Mouse (Mus musculus) c-Kit-positive CD71-positive TER-119-positive erythroid progenitor cells, embryonic 14.5 days (primary cell): ENCODE measurements at regions not wholly inside any gene's neighbourhood (a gene's known extent, or its start where the extent isn't known, plus 50 kb on each side); places are given as distances from the start of the nearest gene placed in this dataset.
"Not testable (repeated sequence)": the region's sequence is repeated elsewhere in the genome, so short reads cannot be mapped to it uniquely, and the experiment has no call there.

ENCODE experiments used
- DNase-seq: peaks from one replicate; pipeline ENCODE4 v3.0.0-alpha.2; 2013; ENCODE audit warnings: low spot score

- DNase-seq, result no peak
Measured at GRCm38 (mm10) chr13:3341416-3341815, 196.4 kb upstream of the Gdi2 start.

GRCm38 (mm10) chr13:3343611-3344010 lies 194.3 kb upstream of the Gdi2 start:
- no peak for DNase-seq

DNA sequence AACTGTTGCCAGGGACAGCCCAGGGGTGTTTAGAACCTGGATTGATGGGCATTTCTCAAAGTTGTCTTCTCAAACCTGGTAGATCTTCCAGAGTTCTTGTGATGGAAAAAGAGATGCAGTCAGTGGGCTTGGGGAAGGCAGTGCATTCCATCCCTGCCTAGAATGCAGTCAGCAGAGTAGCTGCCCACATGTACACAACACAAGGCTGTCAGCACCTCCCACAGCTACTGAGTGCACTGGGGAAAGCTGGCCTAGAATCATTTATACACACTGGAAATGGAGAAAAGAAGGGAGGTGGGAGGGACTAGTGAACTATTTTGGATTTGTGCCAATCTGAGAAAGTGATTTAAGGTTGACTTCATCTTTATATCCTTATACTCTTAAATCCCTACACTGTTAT lies 183.0 kb upstream of the Gdi2 start:
- DNase-seq, result not testable (repeated sequence)

- no peak for DNase-seq
Measured at GRCm38 (mm10) chr13:3358079-3358608, 179.7 kb upstream of the Gdi2 start.

- no peak for DNase-seq
Measured at GRCm38 (mm10) chr13:3358996-3359750, 178.7 kb upstream of the Gdi2 start.

GRCm38 (mm10) chr13:3359751-3360260 lies 178.1 kb upstream of the Gdi2 start:
- DNase-seq, result not testable (repeated sequence)

DNA sequence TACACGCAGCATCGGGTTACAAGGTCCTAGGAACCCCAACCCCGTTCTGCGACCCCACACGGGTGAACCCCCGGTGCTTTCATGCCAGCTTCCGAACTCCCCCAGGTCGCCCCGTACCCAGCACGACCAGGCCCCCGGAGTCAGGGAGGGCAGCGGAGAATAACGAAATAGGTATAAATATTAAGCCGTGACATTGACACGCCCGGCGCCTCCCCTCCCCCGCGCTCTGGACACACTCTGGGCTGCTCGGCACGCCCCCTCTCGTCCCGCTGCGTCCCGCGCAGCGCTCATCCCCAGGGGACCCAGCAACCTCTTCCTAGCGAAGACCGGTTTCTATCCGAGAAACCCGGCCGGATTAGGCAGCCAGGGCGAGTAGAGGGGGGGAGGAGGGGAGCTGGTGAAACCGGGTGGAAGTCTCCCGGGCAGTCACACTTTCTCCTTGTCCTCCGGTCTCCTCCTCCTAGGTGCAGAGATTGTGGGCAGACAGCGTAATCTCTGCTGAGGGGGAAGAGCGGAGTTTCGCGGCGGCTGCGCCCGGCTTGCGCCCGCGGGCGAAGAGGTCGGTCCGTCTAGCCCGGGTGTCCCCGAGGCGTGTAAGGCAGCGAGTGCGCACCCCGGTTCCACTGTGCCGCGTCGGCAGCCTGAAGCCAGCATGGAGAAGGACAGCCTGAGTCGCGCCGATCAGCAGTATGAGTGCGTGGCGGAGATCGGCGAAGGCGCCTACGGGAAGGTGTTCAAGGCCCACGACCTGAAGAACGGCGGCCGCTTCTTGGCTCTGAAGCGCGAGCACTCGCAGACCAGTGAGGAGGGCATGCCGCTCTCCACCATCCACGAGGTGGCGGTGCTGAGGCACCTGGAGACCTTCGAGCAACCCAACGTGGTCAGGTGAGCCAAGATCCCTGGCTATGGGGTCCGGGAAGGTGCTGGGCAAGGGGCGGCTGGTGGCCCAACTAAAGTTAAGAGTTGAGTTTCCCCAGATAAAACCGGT lies 177.1 kb upstream of the Gdi2 start:
- no peak for DNase-seq

DNA sequence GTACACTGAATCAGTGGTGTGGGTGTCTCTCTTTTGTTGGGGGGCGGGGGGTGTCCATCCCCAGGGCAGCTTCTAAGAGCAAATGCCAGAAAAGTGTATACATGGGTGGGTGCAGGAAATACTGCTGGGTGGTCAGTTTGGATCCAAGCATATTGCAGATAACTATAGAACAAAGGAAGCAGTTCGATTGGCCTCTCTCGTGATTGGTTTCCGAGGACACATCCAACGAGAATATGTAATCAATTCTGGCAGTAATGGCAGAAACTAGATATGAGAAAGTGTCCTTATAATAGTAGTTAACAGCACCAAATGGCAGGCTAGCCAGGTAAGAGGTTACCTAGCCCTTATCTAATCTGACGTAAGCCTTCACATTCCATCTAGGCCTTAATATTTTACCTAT lies 165.2 kb upstream of the Gdi2 start:
- peak; percentile 35 for DNase-seq

DNA sequence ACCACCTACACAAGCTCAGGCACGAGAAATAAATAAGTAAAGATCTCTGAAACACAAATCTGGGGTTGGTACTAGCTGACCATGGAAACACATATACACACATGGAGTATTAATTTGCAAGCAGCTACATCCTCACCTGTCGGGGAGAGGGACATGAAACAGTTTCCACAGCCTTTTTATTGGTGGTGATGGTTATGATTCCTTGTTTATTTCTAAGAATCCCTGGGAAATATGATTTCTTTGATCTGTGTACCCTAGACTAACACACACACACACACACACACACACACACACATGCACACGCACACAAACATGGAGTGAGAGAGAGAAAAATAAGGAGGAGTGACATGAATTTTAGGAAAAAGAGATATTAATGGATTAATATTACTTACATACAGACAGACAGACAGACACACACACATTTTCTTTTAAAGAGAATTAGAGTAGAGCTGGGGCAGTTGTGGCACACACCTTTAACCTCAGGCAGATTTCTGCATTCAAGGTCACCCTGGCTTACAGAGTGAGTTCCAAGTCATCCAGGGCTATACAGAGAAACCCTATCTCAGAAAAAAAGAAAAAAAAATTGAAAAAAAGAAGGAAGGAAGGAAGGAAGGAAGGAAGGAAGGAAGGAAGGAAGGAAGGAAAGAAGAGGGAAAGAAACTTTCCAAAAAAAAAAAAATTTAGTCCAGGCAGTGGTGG lies 164.2 kb upstream of the Gdi2 start:
- DNase-seq, result peak; percentile 78

DNA sequence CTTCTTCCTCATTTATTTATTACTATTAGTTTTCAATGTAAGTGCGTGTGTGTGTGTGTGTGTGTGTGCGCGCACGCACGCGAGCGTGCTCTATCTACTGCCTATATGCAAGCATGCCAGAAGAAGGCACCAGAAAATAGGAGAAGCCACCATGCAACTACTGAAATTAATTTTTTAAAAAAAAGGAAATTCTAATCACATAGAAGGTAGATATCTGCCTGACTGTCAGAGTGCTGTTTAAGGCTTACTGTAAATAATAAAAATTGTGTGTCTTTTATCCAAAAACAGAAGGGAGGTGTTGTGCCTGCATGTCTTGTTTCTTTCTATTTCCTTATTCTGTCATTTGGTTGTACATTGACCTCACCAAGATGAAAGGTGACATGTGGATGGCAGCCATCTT lies 163.1 kb upstream of the Gdi2 start:
- DNase-seq, result peak; percentile 62

GRCm38 (mm10) chr13:3377801-3378200 lies 160.1 kb upstream of the Gdi2 start:
- DNase-seq, result not testable (repeated sequence)

GRCm38 (mm10) chr13:3405783-3406182 lies 132.1 kb upstream of the Gdi2 start:
- not testable (repeated sequence) for DNase-seq

DNA sequence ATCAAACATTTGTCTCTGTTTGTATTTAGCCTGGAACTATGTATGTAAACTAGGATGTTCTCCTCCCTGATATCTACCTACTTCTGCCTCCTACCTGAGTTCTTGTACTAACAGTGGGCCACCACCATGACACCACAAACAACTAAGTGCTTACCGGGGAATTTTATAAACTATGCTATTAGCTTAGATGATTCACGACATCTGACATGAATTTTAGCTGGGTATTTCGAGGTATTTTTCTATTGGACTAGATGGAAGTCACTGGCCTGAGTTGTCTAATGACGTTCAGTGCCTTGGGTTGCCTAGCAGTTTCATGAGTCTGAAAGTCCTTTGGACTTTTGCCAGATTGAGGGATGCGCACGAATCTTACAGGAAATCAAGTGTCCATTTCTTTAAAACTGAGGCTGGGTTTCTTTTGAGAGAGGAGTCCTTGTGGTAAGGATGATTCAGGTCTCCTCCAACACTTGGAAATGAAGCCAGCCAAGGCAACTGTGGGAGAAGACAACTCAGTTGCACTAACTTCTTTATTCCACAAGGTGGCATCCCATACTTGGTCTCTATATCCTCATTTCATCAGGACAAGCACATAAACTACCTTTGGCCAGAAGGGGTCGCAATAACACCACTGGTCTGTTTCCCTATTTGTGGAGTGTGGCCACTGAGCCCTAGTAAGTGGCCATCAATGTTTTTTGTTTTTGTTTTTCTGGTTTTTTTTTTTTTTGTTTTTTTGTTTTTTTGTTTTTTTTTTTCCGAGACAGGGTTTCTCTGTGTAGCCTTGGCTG lies 131.4 kb upstream of the Gdi2 start:
- DNase-seq, result peak; percentile 82

GRCm38 (mm10) chr13:3410281-3410680 lies 127.6 kb upstream of the Gdi2 start:
- not testable (repeated sequence) for DNase-seq

DNA sequence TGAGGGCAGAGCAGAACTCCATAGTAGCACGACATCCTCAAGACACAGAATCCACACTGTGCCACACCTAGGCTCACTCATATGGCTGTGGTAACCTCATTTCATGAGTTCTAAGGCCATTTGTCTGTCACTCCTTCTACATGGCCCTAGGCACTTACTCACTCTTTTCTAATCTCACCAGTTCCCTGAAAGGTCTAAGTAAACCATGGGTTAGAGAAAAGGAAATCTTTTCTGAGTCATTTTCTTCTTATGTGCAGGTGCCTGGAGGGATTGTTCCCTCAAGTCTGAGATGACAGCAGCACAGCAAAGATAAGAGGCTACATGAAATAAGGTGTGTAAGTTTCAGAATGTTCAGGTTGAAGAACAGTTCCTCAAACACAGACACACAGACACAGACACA lies 120.8 kb upstream of the Gdi2 start:
- no peak for DNase-seq

DNA sequence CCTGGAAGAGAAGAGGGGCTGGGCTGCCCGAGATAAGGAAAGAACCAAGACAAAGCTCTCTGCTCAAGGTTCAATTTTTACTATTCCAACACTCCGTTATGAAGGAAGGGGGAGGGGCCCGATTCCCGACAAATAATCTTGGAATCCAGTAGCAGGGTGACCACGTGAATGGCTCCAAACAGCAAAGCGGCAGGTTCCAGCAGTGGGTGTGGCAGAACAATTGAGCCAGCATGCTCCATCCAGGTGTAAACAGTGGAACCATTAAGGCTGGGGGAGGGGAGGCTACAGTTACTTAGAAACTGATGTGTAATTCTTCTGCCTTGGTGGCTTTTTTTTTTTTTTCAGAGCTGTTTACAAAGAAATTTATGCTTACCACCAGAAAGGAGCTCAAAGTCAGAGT lies 82.5 kb upstream of the Gdi2 start:
- not testable (repeated sequence) for DNase-seq

- no peak for DNase-seq
Measured at GRCm38 (mm10) chr13:3476884-3477283, 61.0 kb upstream of the Gdi2 start.

DNA sequence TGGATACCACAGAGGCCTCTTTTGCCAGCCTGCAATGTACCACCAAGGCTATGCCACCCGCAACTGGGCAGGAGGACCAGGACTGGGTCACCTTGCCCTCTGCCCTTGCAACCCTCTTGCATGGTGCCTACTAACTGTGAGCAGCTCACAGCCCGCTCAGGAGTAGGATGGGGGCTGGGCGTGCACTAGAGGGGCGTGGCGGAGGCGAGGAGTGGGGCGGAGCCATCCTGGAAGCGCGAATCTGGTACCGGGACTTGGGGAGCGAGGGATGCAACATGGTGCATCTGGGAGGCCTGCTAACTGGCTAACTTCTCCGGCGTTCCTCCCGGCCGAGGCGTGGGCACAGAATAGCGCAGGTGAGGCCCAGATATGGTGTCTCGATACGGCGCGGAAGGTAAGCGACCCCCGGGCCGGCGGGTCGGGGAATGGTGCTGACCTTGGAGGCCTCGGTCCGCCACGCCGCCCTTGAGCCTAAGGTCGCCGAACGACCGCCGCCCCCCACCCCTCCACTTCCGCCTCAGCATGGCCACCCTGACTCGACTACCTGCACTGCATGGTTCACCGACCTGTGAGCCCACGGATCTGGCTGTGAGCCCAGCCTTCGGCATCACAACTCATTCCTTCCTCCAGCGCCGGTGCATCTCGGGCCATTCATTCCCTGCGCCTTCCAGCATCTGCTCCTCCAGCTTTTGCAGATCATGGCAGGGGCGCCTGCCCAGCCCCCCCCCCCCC lies 59.7 kb upstream of the Gdi2 start:
- DNase-seq, result peak; percentile 20
